Mouse (Mus musculus) hindbrain, embryonic 10.5 days (tissue): ENCODE data around the gene Rundc3b. TPM values are rescaled to one million over a fixed set of nuclear protein-coding genes. Genes with fewer than 3 reads are reported as not detected.

ENCODE experiments used
- DNase-seq: peaks from one replicate; pipeline ENCODE4 v3.0.0-alpha.2; 2017; ENCODE audit warnings: low spot score
- H3K27ac ChIP-seq: fragments of 300-500 bp; sonication (generic); 2 replicates; pipeline ENCODE4 v1.5.1; 2016; ENCODE audit warnings: mild to moderate bottlenecking, moderate library complexity
- H3K27me3 ChIP-seq: fragments of 300-500 bp; sonication (generic); 2 replicates; pipeline ENCODE4 v1.6.1; 2016; ENCODE audit warnings: mild to moderate bottlenecking; ENCODE audit not compliant: poor library complexity, insufficient read depth, severe bottlenecking
- H3K36me3 ChIP-seq: fragments of 300-500 bp; sonication (generic); 2 replicates; pipeline ENCODE4 v1.6.1; 2016; ENCODE audit warnings: mild to moderate bottlenecking, moderate library complexity
- H3K4me1 ChIP-seq: fragments of 300-500 bp; sonication (generic); replicated peaks from 2 replicates; pipeline ENCODE4 v1.6.1; 2016; ENCODE audit warnings: mild to moderate bottlenecking
- H3K4me3 ChIP-seq: fragments of 300-500 bp; sonication (generic); 2 replicates; pipeline ENCODE4 v1.5.1; 2016; ENCODE audit warnings: mild to moderate bottlenecking, moderate library complexity
- H3K9me3 ChIP-seq: fragments of 300-500 bp; sonication (generic); 2 replicates; pipeline ENCODE4 v1.6.1; 2016; ENCODE audit warnings: mild to moderate bottlenecking, moderate library complexity
- WGBS: fragments of 180-500 bp; shearing (Covaris S2); methylation state at CpG from one replicate; pipeline ENCODE4 v1.1.7; 2016; 5-methylcytosine and 5-hydroxymethylcytosine counted together
- polyA plus RNA-seq: library from polyadenylated mRNA; unstranded; fragments of >200 nt; fragmentation: Nextera tagmentation; extraction: Ambion mirVana; gene quantifications from 2 replicates; pipeline ENCODE4 v1.2.1, GENCODE M21; 2016

Rundc3b gene
- polyA plus RNA-seq, 1 experiment from 2014 or later, result 8.1 TPM

DNA sequence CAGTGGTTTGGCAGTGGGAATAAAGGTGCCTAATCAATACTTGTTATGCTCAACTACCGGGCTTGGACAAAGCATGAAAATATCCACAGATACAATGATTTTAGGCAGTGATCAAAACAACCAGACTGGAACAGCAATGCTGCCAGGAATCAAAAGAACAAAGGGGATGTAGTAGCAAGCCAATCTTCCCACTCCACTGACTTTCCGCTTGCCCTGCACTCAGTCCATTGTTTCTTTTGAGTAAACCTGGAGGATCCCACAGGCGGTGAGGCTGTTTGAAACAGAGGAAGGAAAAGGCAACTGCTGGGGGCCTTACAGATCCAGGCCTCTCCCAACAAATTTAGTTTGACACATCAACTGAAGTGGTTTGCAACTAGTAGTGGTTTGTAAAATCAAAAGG is 51.6 kb downstream of the Rundc3b start:
- Histone ChIP-seq H3K36me3 (no peaks in the 10 kb centered on the region), H3K27ac (peak overlapping the region; percentile 29; the same call in 1 of the 2 replicates), H3K27me3 (no peaks in the 10 kb centered on the region), H3K9me3 (no peaks in the 10 kb centered on the region), H3K4me1 (peaks cover 6% of the 10 kb centered on the region; the same call in 1 of the 2 replicates), H3K4me3 (no peak overlapping the region)
- peak; percentile 4 for DNase-seq
- WGBS, result 13% methylated on average over 3 of the region's 3 CpGs

DNA sequence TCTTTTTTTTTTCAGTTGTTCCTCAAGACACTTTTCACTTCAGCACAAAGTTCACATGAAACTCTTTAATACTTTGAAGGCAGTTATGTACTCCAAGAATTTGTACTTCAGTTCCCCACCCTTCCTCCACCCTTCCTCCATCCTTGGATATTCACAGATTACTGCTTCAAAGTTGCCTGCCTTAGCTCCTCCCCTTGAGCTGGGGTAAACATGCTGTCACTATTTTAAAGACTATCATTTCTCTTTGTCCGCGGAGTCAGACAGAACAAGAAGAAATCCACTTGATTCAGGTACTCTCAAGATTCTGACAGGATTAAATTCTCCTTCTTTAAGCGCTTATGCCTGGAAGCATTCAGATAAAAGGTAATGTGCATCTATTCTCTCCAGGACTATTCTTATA is 55.9 kb downstream of the Rundc3b start:
- Histone ChIP-seq H3K4me1 (peaks cover 6% of the 10 kb centered on the region; the same call in 1 of the 2 replicates), H3K9me3 (no peaks in the 10 kb centered on the region), H3K27ac (no peak overlapping the region), H3K27me3 (no peaks in the 10 kb centered on the region), H3K4me3 (no peak overlapping the region), H3K36me3 (no peaks in the 10 kb centered on the region)
- no peak for DNase-seq
- 59% methylated on average over 3 of the region's 3 CpGs for WGBS

DNA sequence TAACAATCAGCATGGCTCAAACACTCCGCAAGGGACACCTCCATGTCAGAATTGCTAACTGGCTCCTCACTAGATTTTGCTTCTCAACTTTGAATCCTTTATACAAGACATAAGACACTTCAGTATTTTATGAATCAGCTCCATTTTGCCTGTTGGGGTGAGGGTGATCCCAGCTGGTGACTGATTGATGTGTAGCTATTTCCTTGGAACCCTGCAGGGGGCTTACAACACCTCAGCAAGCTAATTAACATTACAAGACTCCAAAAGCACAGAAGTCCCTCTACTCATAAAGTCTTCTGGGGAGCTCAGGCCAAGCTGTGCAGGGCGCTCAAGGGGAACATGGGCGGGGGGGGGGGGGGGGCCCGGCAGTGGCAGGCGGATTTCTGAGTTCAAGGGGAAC is 78.2 kb downstream of the Rundc3b start:
- Histone ChIP-seq H3K9me3 (no peaks in the 10 kb centered on the region), H3K4me3 (no peak overlapping the region), H3K27ac (no peak overlapping the region), H3K27me3 (no peaks in the 10 kb centered on the region), H3K36me3 (no peaks in the 10 kb centered on the region), H3K4me1 (0 out of 2 replicates have a peak, but pooled peaks cover 4% of the 10 kb centered on the region)
- 29% methylated on average over 4 of the region's 5 CpGs for WGBS
- DNase-seq, result no peak

DNA sequence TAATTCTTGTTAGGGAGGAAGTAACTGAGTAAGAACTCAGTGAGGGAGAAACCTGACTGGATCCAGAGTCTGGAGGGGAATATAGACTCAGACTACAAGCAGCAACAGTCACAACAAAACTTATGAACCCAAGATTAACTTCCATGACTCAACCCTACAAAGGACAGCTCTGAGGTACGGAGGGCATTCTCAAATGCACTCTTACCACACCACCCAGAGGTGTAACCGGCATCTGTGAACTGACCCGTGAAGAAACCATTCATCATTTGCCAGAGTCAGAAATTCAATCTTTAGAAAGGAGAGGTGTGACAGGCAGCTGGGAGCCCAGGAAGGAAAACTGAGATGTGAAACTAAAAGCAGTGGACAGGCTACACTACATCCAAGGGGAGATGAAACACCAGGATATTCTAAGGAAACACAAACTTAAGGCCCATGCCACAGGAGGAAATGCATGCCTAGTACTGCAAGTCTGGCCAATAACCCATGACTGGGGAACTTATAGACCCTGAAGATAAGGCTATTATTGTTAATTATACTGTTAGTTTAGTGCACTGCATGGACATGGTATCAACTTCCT is 80.0 kb downstream of the Rundc3b start:
- 34% methylated on average over 3 of the region's 3 CpGs for WGBS
- no peaks in the 10 kb centered on the region for H3K9me3 ChIP-seq
- H3K27me3 ChIP-seq, result no peaks in the 10 kb centered on the region
- no peak overlapping the region for H3K4me3 ChIP-seq
- 0 out of 2 replicates have a peak, but pooled peaks cover 4% of the 10 kb centered on the region for H3K4me1 ChIP-seq
- no peaks in the 10 kb centered on the region for H3K36me3 ChIP-seq
- no peak overlapping the region for H3K27ac ChIP-seq
- no peak for DNase-seq

DNA sequence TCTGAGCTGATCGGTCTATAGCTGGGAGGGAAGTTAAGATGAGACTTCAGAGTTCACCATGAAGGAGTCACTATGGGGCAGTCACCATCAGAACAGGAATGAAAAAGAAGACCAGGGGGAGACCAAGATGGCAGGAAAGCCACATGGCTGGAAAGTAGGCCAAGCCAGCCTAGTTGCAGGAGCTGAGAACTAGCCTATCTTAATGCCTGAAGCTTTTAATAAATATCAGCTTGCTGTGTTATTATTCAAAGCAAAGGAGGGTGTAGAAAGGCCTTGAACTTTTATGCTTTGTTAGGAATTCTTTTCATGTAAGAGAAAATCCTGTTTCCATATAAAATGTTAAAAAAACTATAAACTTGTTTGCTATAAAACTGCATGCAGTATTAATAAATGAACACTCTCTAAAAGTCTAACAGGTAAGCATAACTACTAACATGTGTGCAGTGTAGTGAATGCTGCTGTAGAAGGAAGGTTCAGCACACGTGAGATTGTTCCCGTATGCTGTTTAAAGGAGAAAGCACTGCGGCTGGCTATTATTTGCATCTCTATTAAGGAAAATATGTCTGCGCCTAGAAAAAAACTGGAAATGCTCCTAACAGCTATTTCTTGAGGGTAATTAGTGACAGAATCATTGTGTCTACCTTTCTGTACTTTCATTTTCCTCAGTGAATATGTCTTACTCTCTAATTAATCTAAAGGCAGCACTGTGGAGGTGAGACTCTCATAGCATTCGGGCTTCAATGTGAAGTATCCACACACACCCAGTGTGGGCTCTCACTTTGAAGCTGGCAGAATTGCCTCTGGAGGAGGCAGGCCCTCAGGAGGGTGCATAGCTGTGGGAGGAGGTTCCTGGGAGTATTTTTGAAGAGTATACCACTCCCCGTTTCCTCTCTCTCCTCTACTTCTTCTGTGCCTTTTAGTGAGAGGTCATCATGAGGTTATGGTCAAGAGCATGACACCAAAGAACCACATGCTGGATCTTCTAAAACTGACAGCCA is 81.3 kb downstream of the Rundc3b start:
- WGBS, result 75% methylated on average over 7 of the region's 7 CpGs
- Histone ChIP-seq H3K4me3 (no peak overlapping the region), H3K27me3 (no peaks in the 10 kb centered on the region), H3K4me1 (0 out of 2 replicates have a peak, but pooled peaks cover 4% of the 10 kb centered on the region), H3K9me3 (no peaks in the 10 kb centered on the region), H3K27ac (no peak overlapping the region), H3K36me3 (no peaks in the 10 kb centered on the region)
- DNase-seq, result no peak

DNA sequence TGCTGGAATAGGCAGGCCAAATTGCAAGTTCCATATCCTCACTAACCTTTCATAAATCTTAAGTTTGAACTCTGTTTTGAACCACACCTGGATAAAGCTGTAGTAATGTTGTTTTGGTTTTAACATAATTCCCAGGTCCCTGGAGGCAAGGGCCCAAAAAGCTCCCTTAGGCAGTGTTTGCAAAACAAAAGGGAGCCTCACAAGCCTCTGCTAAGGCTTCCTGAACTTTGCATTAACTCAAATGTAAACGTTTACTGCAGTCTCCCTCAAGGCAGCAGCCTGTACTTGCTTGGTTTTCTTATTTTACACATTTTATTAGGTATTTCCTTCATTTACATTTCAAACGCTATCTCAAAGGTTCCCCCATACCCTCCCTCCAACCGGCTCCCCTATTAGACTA is 103.7 kb downstream of the Rundc3b start:
- H3K9me3 ChIP-seq, result no peaks in the 10 kb centered on the region
- no peak for DNase-seq
- no peaks in the 10 kb centered on the region for H3K4me1 ChIP-seq
- 52% methylated on average over 3 of the region's 3 CpGs for WGBS
- no peak overlapping the region for H3K27ac ChIP-seq
- no peaks in the 10 kb centered on the region for H3K36me3 ChIP-seq
- no peak overlapping the region for H3K4me3 ChIP-seq
- no peaks in the 10 kb centered on the region for H3K27me3 ChIP-seq

DNA sequence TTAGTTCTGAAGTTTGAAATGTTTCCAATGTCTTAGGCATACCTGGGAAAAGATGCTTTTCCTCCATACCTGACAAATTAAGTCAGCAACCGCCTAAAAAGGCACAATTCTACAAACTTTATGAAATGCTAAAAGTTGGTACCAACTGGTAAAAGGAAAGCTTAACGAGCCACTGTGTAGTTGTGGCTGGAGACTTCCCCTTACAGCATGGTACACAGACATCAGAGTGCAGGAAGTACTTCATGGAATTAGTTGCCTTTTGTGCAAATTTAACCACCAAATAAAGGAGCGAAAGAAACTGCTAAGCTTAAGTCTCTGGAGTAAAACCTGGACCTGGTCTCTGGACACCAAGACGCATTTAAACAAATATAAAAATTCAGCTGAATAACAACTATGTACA is 131.0 kb downstream of the Rundc3b start:
- Histone ChIP-seq H3K27ac (no peak overlapping the region), H3K4me3 (no peak overlapping the region), H3K4me1 (peaks cover 15% of the 10 kb centered on the region), H3K36me3 (no peaks in the 10 kb centered on the region), H3K27me3 (peaks cover 7% of the 10 kb centered on the region; the same call in 1 of the 2 replicates), H3K9me3 (no peaks in the 10 kb centered on the region)
- no peak for DNase-seq
- 83% methylated on average over 4 of the region's 4 CpGs for WGBS

DNA sequence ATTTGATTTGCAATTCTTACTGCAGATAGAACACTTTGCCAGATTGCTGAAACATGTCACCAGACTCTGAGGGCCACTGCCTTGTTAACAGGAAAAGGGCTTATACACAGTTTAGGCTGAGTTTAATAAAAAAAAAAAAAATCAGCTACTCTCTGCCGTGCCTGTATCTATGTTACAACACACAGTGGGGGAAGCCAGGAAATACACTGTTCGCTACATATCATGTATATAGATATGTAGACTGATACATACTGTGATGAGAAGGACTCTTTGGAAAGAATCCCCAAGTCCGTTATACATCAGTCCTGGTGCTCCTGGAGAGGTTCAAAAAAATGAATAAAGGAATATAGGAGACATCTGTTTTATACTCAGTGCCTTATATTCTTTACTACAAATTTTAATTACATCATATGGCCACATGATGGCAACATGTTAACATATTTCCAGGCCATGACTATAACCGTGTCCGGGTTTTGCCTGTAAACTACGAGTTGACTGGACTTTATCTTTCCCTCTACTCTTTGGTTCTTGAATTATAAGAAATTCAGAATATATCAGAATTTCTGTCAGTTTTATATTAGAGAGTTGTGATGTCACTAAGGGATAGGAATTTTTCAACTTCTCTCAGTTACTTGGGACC is 133.2 kb downstream of the Rundc3b start:
- 54% methylated on average over 6 of the region's 6 CpGs for WGBS
- Histone ChIP-seq H3K27ac (no peak overlapping the region; the same call in 1 of the 2 replicates), H3K4me1 (peaks cover 15% of the 10 kb centered on the region), H3K27me3 (peaks cover 7% of the 10 kb centered on the region; the same call in 1 of the 2 replicates), H3K36me3 (no peaks in the 10 kb centered on the region), H3K9me3 (no peaks in the 10 kb centered on the region), H3K4me3 (no peak overlapping the region)
- no peak for DNase-seq

DNA sequence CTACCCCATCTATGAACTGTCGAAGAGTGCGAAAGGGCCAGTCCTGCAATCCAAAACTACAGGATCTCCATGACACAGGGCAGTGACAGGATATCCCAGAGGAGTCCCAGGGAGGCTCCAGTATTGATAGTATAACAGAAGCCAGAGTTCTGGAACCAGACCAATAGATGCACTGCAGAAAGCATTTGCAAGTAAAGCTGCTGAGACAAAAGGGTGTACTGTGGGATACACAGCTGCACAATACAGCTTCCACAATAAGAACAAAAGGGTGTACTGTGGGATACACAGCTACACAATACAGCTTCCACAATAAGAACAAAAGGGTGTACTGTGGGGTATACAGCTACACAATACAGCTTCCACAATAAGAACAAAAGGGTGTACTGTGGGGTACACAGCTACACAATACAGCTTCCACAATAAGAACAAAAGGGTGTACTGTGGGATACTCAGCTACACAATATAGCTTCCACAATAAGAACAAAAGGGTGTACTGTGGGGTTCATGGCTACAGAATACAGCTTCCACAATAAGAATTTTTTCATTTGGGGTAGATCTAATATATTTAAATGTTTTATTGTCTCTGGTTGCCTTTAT is 134.0 kb downstream of the Rundc3b start:
- H3K4me1 ChIP-seq, result peaks cover 15% of the 10 kb centered on the region
- H3K27me3 ChIP-seq, result peaks cover 7% of the 10 kb centered on the region; the same call in 1 of the 2 replicates
- H3K36me3 ChIP-seq, result no peaks in the 10 kb centered on the region
- WGBS, result 40% methylated on average over 2 of the region's 2 CpGs
- H3K27ac ChIP-seq, result peak overlapping the region; percentile 75
- H3K4me3 ChIP-seq, result no peak overlapping the region
- no peak for DNase-seq
- no peaks in the 10 kb centered on the region for H3K9me3 ChIP-seq

DNA sequence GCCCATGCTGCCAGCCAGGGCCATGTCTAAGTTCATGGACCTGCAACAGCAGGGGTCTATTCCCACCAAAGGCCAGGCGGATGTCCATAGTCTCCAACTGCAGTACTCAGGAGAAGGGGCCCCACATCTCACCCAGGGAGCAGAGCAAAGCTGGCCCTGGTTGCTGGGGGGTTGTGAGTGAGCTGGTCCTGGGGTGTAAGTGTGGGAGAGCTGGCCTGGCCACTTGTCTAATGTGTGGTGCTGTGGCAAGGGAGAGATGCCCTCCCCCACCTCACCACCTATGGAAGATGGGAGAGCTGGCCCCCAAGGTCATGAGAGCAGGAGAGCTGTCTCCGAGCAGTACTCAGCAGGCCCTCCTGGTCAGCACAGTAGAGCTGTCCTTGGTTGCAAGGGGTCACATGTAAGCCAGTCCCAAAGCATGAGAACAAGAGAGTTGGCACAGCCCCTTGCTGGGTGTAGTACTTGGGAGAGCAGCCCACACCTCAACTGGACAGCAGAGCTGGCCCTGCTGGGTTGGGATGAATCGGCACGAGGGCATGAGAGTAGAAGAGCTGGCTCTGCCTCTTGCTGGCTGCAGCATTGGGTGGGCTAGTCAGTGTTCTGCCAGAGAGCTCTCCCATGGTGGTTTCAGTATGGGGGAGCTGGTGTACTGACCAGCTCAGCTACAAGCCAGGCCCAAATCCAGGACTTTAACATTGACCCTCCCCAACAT is 134.6 kb downstream of the Rundc3b start:
- 41% methylated on average over 4 of the region's 4 CpGs for WGBS
- peak; percentile 40 for DNase-seq
- no peaks in the 10 kb centered on the region for H3K36me3 ChIP-seq
- H3K9me3 ChIP-seq, result no peaks in the 10 kb centered on the region
- H3K4me1 ChIP-seq, result peaks cover 15% of the 10 kb centered on the region
- peak overlapping the region; percentile 75 for H3K27ac ChIP-seq
- peaks cover 7% of the 10 kb centered on the region; the same call in 1 of the 2 replicates for H3K27me3 ChIP-seq
- H3K4me3 ChIP-seq, result no peak overlapping the region

DNA sequence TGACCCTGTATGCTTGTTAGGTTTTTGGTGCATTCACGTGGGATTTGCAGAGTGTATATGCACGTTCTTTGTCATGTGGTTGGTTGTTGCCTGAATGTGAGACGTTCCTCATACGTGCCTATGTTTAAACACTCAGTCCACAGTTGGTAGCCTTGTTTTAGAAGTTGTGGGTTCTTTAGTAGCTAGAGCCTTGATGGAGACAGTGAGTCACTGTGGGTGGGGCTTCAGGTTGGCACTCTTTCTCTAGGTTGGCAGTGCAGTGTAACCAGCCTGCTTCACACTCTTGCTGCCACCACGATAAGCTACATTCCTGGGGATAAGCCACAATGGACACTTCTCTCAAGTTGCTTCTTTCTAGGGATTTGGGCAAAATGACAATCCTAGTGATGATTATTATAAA is 166.2 kb downstream of the Rundc3b start:
- Histone ChIP-seq H3K27ac (no peak overlapping the region), H3K9me3 (no peaks in the 10 kb centered on the region), H3K4me3 (no peak overlapping the region), H3K36me3 (peaks cover 38% of the 10 kb centered on the region), H3K4me1 (no peaks in the 10 kb centered on the region), H3K27me3 (no peaks in the 10 kb centered on the region)
- DNase-seq, result no peak
- WGBS, result 94% methylated on average over 5 of the region's 5 CpGs

DNA sequence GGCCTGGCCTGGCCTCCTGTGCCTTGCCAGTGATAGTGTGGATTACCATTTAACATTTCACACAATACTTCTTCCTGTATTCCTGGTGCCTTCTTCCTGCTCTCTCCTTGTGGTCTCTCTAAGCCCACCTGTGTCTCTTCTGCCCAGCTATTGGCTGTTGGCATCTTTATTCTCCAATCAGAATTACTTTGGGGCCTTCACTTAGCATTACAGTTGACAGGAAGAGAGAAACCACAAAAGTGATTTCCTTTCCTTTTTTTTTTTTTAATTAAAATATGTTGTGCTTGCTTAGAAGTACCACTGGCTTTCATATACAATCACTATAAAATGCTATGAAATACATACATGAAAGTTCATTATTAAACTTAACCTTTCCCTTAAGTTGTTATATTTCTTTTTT is 167.2 kb downstream of the Rundc3b start:
- H3K27me3 ChIP-seq, result no peaks in the 10 kb centered on the region
- H3K27ac ChIP-seq, result no peak overlapping the region
- H3K4me1 ChIP-seq, result no peaks in the 10 kb centered on the region
- H3K4me3 ChIP-seq, result no peak overlapping the region
- peaks cover 31% of the 10 kb centered on the region for H3K36me3 ChIP-seq
- H3K9me3 ChIP-seq, result no peaks in the 10 kb centered on the region
- no peak for DNase-seq
